Mouse (Mus musculus) limb, embryonic 12.5 days (tissue): ENCODE data around the gene Ascc1. TPM values are rescaled to one million over a fixed set of nuclear protein-coding genes. Genes with fewer than 3 reads are reported as not detected.

Experiments
- ATAC-seq: fragments of 200-750 bp; cut with Nextera tagmentation; 2 replicates; pipeline ENCODE4 v1.8.0; 2017; ENCODE audit warnings: low read depth, moderate TSS enrichment; ENCODE audit not compliant: insufficient number of reproducible peaks, insufficient read depth, low FRiP score, low TSS enrichment
- H3K27ac ChIP-seq: fragments of 300-500 bp; sonication (generic); 2 replicates; pipeline ENCODE4 v1.5.1; 2016; ENCODE audit warnings: mild to moderate bottlenecking, moderate library complexity
- H3K27me3 ChIP-seq: fragments of 300-500 bp; sonication (generic); 2 replicates; pipeline ENCODE4 v1.6.1; 2016; ENCODE audit warnings: mild to moderate bottlenecking, moderate library complexity
- H3K36me3 ChIP-seq: fragments of 300-500 bp; sonication (generic); 2 replicates; pipeline ENCODE4 v1.6.1; 2016; ENCODE audit warnings: mild to moderate bottlenecking, moderate library complexity
- H3K4me1 ChIP-seq: fragments of 300-500 bp; sonication (generic); replicated peaks from 2 replicates; pipeline ENCODE4 v1.6.1; 2016
- H3K4me2 ChIP-seq: fragments of 300-500 bp; sonication (generic); 2 replicates; pipeline ENCODE4 v1.6.1; 2016; ENCODE audit warnings: mild to moderate bottlenecking, moderate library complexity
- H3K4me3 ChIP-seq: fragments of 300-500 bp; sonication (generic); replicated peaks from 2 replicates; pipeline ENCODE4 v1.5.1; 2016; ENCODE audit warnings: mild to moderate bottlenecking
- H3K9ac ChIP-seq: fragments of 300-500 bp; sonication (generic); replicated peaks from 2 replicates; pipeline ENCODE4 v1.6.1; 2016; ENCODE audit warnings: mild to moderate bottlenecking, moderate library complexity
- H3K9me3 ChIP-seq: fragments of 300-500 bp; sonication (generic); 2 replicates; pipeline ENCODE4 v1.6.1; 2016; ENCODE audit warnings: mild to moderate bottlenecking, moderate library complexity
- WGBS: fragments of 180-500 bp; shearing (Covaris S2); methylation state at CpG from one replicate; pipeline ENCODE4 v1.1.7; 2016; 5-methylcytosine and 5-hydroxymethylcytosine counted together
- polyA plus RNA-seq: library from polyadenylated mRNA; unstranded; fragments of >200 nt; fragmentation: Nextera tagmentation; extraction: Ambion mirVana; gene quantifications from 2 replicates; pipeline ENCODE4 v1.2.1, GENCODE M21; 2016

Ascc1 gene
- polyA plus RNA-seq, 1 experiment from 2014 or later = 46.7 TPM

GRCm38 (mm10) chr10:60042350-60042922 is 39.8 kb downstream of the Ascc1 start:
- Histone ChIP-seq H3K9me3 (no peaks in the 10 kb centered on the region), H3K27me3 (no peaks in the 10 kb centered on the region), H3K4me3 (no peak overlapping the region), H3K4me2 (no peak overlapping the region), H3K36me3 (peaks cover 5% of the 10 kb centered on the region; the same call in 1 of the 2 replicates), H3K9ac (no peak overlapping the region), H3K4me1 (no peaks in the 10 kb centered on the region), H3K27ac (no peak overlapping the region)
- ATAC-seq = no peak
- 74% methylated on average over 8 of the region's 8 CpGs for WGBS

DNA sequence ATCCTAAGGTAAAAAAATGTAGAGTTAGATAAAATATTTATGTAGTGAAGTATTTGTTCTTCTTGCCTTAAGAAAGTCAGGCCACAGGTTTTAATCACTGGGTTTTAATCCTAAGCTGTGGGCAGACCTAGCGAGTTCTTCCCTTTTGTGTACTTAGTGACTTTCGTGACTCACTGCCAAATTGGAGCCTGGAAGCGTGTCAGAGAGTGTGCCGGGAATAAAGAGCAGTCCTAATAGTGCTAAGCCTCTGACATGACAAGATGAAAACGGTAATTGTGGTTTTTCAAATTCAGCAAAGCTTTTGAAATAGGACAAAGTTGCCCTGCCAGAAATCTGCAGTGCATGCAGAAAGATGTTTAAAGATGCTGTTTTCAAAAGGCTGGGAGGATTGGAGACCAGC is 44.1 kb downstream of the Ascc1 start:
- no peaks in the 10 kb centered on the region for H3K4me1 ChIP-seq
- no peaks in the 10 kb centered on the region for H3K27me3 ChIP-seq
- H3K4me3 ChIP-seq = no peak overlapping the region
- H3K4me2 ChIP-seq = no peak overlapping the region
- H3K9ac ChIP-seq = no peak overlapping the region
- ATAC-seq = no peak
- H3K36me3 ChIP-seq = peaks cover 22% of the 10 kb centered on the region
- WGBS = 81% methylated on average over 5 of the region's 5 CpGs
- no peak overlapping the region for H3K27ac ChIP-seq
- H3K9me3 ChIP-seq = no peaks in the 10 kb centered on the region

GRCm38 (mm10) chr10:60050581-60050980 is 48.0 kb downstream of the Ascc1 start:
- Histone ChIP-seq H3K27ac (no peak overlapping the region), H3K4me1 (no peaks in the 10 kb centered on the region), H3K4me3 (no peak overlapping the region), H3K27me3 (no peaks in the 10 kb centered on the region), H3K4me2 (no peak overlapping the region), H3K9ac (no peak overlapping the region), H3K36me3 (peaks cover 17% of the 10 kb centered on the region), H3K9me3 (0 out of 2 replicates have a peak, but pooled peaks cover 4% of the 10 kb centered on the region)
- WGBS = 91% methylated on average over 10 of the region's 10 CpGs
- ATAC-seq = no peak

GRCm38 (mm10) chr10:60053073-60053472 is 50.5 kb downstream of the Ascc1 start:
- WGBS = 69% methylated on average over 4 of the region's 4 CpGs
- no peaks in the 10 kb centered on the region for H3K4me1 ChIP-seq
- no peak for ATAC-seq

DNA sequence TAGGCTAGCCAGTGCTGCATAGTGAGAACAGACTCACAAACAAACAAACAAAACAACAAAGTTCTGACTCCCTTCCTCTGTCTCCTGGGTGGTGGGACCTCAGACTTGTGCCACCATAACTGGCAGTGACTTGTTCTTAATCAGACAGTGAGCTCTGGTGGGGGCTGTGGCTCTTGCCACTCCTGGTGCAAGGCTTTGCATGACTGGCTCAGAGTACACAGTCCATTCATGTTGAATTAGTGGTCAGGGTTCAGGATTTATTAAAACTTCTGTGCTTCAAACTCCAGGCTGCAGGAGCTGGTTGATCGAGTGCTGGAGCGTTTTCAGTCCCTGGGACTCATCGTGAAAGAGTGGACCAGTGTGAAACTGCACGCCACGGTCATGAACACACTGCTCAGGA is 59.6 kb downstream of the Ascc1 start:
- no peak overlapping the region for H3K4me3 ChIP-seq
- 0 out of 2 replicates have a peak, but pooled peaks cover 4% of the 10 kb centered on the region for H3K4me1 ChIP-seq
- H3K36me3 ChIP-seq = peaks cover 22% of the 10 kb centered on the region; the same call in 1 of the 2 replicates
- 0 out of 2 replicates have a peak overlapping the region, but pooled peaks have one; percentile 23 for H3K27ac ChIP-seq
- no peak for ATAC-seq
- peaks cover 7% of the 10 kb centered on the region; the same call in 1 of the 2 replicates for H3K9me3 ChIP-seq
- H3K4me2 ChIP-seq = no peak overlapping the region
- no peak overlapping the region for H3K9ac ChIP-seq
- no peaks in the 10 kb centered on the region for H3K27me3 ChIP-seq
- WGBS = 86% methylated on average over 5 of the region's 5 CpGs

More at GRCm38 (mm10) chr10:60053073-60053472, 50.5 kb downstream of the Ascc1 start:
- Histone ChIP-seq H3K4me3 (no peak overlapping the region), H3K27me3 (no peaks in the 10 kb centered on the region), H3K4me2 (no peak overlapping the region), H3K27ac (no peak overlapping the region), H3K9ac (no peak overlapping the region), H3K9me3 (peaks cover 14% of the 10 kb centered on the region; the same call in 1 of the 2 replicates), H3K36me3 (peaks cover 20% of the 10 kb centered on the region)

DNA sequence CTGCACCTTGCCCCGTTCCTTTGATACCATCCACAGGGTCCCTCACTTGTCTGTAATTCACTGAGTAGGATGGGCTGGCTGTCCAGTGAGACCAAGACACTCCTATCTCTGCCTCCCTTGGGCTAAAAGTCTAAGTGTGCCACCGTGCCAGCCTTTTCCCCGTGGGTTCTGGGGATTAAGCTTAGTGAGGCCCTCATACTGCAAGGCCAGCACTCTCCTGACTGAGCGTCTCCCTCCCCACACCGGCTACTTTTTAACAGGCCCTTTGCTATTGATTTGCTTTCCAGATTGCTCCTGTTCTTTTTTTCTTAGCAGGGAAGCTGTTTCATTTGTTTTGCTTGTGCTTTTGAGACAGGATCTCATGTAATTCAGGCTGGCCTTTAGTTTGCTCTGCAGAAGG is 60.3 kb downstream of the Ascc1 start:
- Histone ChIP-seq H3K4me3 (no peak overlapping the region), H3K9ac (no peak overlapping the region), H3K9me3 (peaks cover 2% of the 10 kb centered on the region; the same call in 1 of the 2 replicates), H3K27me3 (no peaks in the 10 kb centered on the region), H3K4me1 (0 out of 2 replicates have a peak, but pooled peaks cover 4% of the 10 kb centered on the region), H3K4me2 (no peak overlapping the region), H3K27ac (no peak overlapping the region), H3K36me3 (peaks cover 19% of the 10 kb centered on the region; the same call in 1 of the 2 replicates)
- no peak for ATAC-seq
- 47% methylated on average over 5 of the region's 5 CpGs for WGBS

DNA sequence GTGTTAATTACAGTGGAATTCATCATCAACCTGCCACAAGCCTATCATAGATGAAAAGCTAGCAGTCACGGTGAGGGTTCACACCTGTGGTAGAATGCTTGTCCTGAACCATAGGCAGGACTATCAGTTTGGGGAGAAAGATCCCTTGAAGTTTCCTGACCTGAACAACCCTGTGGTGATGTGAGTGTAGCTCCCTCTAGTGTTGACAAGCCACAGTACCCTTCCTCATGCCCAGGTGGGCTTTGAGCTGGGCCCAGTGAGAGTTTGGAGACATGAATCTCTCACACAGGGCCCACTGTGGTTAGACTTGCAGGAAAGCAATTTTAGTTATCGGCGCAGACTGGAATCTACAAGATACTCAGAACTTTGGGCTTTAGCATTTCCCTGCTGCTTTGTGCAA is 63.9 kb downstream of the Ascc1 start:
- H3K27me3 ChIP-seq = no peaks in the 10 kb centered on the region
- no peak for ATAC-seq
- 65% methylated on average over 3 of the region's 3 CpGs for WGBS

DNA sequence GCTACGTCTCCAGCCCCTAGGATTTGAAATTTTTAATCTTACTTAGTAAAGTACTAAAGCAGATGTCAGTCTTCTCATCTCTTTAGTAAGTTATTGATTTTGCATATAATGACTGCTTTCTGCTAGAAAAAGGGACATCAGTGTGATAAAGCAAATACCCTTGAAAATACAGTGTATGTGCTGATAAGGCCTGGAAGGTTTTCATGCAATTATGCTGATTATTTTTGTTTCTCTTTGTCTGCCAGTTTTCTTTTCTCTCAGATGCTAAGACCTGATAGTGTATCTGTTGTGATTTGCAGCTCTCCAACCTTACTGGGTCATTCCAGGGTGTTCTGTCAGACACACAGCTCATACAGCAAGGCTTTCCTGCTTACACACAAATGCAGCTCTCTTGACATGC is 72.6 kb downstream of the Ascc1 start:
- no peaks in the 10 kb centered on the region for H3K9me3 ChIP-seq
- no peak overlapping the region for H3K9ac ChIP-seq
- ATAC-seq = no peak
- H3K4me3 ChIP-seq = no peak overlapping the region
- peaks cover 16% of the 10 kb centered on the region for H3K4me1 ChIP-seq
- no peak overlapping the region for H3K27ac ChIP-seq
- no peak overlapping the region for H3K4me2 ChIP-seq
- no peaks in the 10 kb centered on the region for H3K27me3 ChIP-seq
- no peaks in the 10 kb centered on the region for H3K36me3 ChIP-seq
- 84% methylated on average over 1 of the region's 1 CpGs for WGBS

More for the DNA sequence above, 63.9 kb downstream of the Ascc1 start:
- no peak overlapping the region for H3K27ac ChIP-seq
- H3K9me3 ChIP-seq = no peaks in the 10 kb centered on the region
- H3K4me2 ChIP-seq = no peak overlapping the region
- peaks cover 19% of the 10 kb centered on the region; the same call in 1 of the 2 replicates for H3K36me3 ChIP-seq
- H3K9ac ChIP-seq = no peak overlapping the region
- peaks cover 18% of the 10 kb centered on the region for H3K4me1 ChIP-seq
- H3K4me3 ChIP-seq = no peak overlapping the region

GRCm38 (mm10) chr10:60077226-60077625 is 74.6 kb downstream of the Ascc1 start:
- H3K9ac ChIP-seq = no peak overlapping the region
- ATAC-seq = no peak

GRCm38 (mm10) chr10:60077736-60078560 is 75.3 kb downstream of the Ascc1 start:
- no peak overlapping the region for H3K4me3 ChIP-seq
- H3K4me2 ChIP-seq = no peak overlapping the region
- no peaks in the 10 kb centered on the region for H3K9me3 ChIP-seq
- 0 out of 2 replicates have a peak overlapping the region, but pooled peaks have one; percentile 7 for H3K27ac ChIP-seq
- no peak for ATAC-seq
- peaks cover 35% of the 10 kb centered on the region for H3K4me1 ChIP-seq
- H3K36me3 ChIP-seq = no peaks in the 10 kb centered on the region
- 61% methylated on average over 18 of the region's 18 CpGs for WGBS
- no peaks in the 10 kb centered on the region for H3K27me3 ChIP-seq
- H3K9ac ChIP-seq = 0 out of 2 replicates have a peak overlapping the region, but pooled peaks have one; percentile 1

More at GRCm38 (mm10) chr10:60077226-60077625, 74.6 kb downstream of the Ascc1 start:
- Histone ChIP-seq H3K27ac (no peak overlapping the region), H3K4me2 (no peak overlapping the region), H3K27me3 (no peaks in the 10 kb centered on the region), H3K9me3 (no peaks in the 10 kb centered on the region), H3K4me3 (no peak overlapping the region), H3K36me3 (no peaks in the 10 kb centered on the region), H3K4me1 (peaks cover 35% of the 10 kb centered on the region)
- 90% methylated on average over 7 of the region's 7 CpGs for WGBS

- peaks cover 35% of the 10 kb centered on the region for H3K4me1 ChIP-seq
- H3K27me3 ChIP-seq = no peaks in the 10 kb centered on the region
- H3K27ac ChIP-seq = no peak overlapping the region
- 0 out of 2 replicates have a peak overlapping the region, but pooled peaks have one; percentile 1 for H3K9ac ChIP-seq
- no peak overlapping the region for H3K4me3 ChIP-seq
- H3K36me3 ChIP-seq = no peaks in the 10 kb centered on the region
- 75% methylated on average over 5 of the region's 5 CpGs for WGBS
- ATAC-seq = no peak
- H3K4me2 ChIP-seq = no peak overlapping the region
- no peaks in the 10 kb centered on the region for H3K9me3 ChIP-seq
Measured at GRCm38 (mm10) chr10:60078561-60078917, 75.9 kb downstream of the Ascc1 start.
